Mouse (Mus musculus) lung, postnatal 0 days (tissue): ENCODE measurements around the gene Qprt.

Source experiments
- CTCF ChIP-seq: IDR thresholded peaks from 2 replicates; pipeline ENCODE4 v1.5.1; 2016; ENCODE audit warnings: antibody characterized with exemption, mild to moderate bottlenecking
- EP300 ChIP-seq: IDR thresholded peaks from 2 replicates; pipeline ENCODE4 v1.6.1; 2016; ENCODE audit warnings: antibody characterized with exemption, mild to moderate bottlenecking, control low read depth

- no peak for TF ChIP-seq CTCF
- TF ChIP-seq EP300 = no peak
These were observed 8.3 kb downstream of the Qprt start for GRCm38 (mm10) chr7:127113614-127114259.
